Mouse (Mus musculus): ENCODE results near the gene Adrm1. TPM values are rescaled to one million over a fixed set of nuclear protein-coding genes. Genes with fewer than 3 reads are reported as not detected.

Adrm1 gene
- polyA plus RNA-seq, 1 experiment from 2014 or later, result 297 TPM

- Histone ChIP-seq H3K27me3 (ENCODE audit: insufficient read depth, poor library complexity, severe bottlenecking) (no peaks in the 10 kb centered on the region), H3K27ac (no peak overlapping the region), H3K4me3 (no peak overlapping the region), H3K4me1 (replicated peaks) (peaks cover 38% of the 10 kb centered on the region), H3K36me3 (peaks cover 51% of the 10 kb centered on the region), H3K9me3 (no peaks in the 10 kb centered on the region)
- no peak for DNase-seq (ENCODE audit: low spot score)
- WGBS, result 89% methylated on average over 10 of the region's 10 CpGs
Measured at GRCm38 (mm10) chr2:180197323-180198037, 26.2 kb downstream of the Adrm1 start.

- Histone ChIP-seq H3K9me3 (no peaks in the 10 kb centered on the region), H3K27ac (0 out of 2 replicates have a peak overlapping the region, but pooled peaks have one; percentile 5), H3K36me3 (peaks cover 41% of the 10 kb centered on the region), H3K27me3 (ENCODE audit: insufficient read depth, poor library complexity, severe bottlenecking) (no peaks in the 10 kb centered on the region), H3K4me1 (replicated peaks) (peaks cover 47% of the 10 kb centered on the region), H3K4me3 (no peak overlapping the region)
- WGBS, result 93% methylated on average over 10 of the region's 10 CpGs
- DNase-seq (ENCODE audit: low spot score), result no peak
Measured at GRCm38 (mm10) chr2:180198782-180199181, 27.5 kb downstream of the Adrm1 start.

- WGBS, result 55% methylated on average over 11 of the region's 11 CpGs
- H3K27ac ChIP-seq, result peak overlapping the region; percentile 72
- no peak for DNase-seq (ENCODE audit: low spot score)
Measured at GRCm38 (mm10) chr2:180200681-180201080, 29.4 kb downstream of the Adrm1 start.

GRCm38 (mm10) chr2:180201303-180201702 is 30.0 kb downstream of the Adrm1 start:
- no peaks in the 10 kb centered on the region for H3K27me3 ChIP-seq (ENCODE audit: insufficient read depth, poor library complexity, severe bottlenecking)
- DNase-seq (ENCODE audit: low spot score), result no peak
- H3K27ac ChIP-seq, result peak overlapping the region; percentile 72
- H3K4me1 ChIP-seq (replicated peaks), result peaks cover 46% of the 10 kb centered on the region
- H3K4me3 ChIP-seq, result no peak overlapping the region
- H3K9me3 ChIP-seq, result no peaks in the 10 kb centered on the region
- 77% methylated on average over 9 of the region's 9 CpGs for WGBS
- H3K36me3 ChIP-seq, result peaks cover 20% of the 10 kb centered on the region

More at GRCm38 (mm10) chr2:180200681-180201080, 29.4 kb downstream of the Adrm1 start:
- peaks cover 26% of the 10 kb centered on the region for H3K36me3 ChIP-seq
- peaks cover 46% of the 10 kb centered on the region for H3K4me1 ChIP-seq (replicated peaks)
- H3K4me3 ChIP-seq, result no peak overlapping the region
- H3K9me3 ChIP-seq, result no peaks in the 10 kb centered on the region
- no peaks in the 10 kb centered on the region for H3K27me3 ChIP-seq (ENCODE audit: insufficient read depth, poor library complexity, severe bottlenecking)

DNA sequence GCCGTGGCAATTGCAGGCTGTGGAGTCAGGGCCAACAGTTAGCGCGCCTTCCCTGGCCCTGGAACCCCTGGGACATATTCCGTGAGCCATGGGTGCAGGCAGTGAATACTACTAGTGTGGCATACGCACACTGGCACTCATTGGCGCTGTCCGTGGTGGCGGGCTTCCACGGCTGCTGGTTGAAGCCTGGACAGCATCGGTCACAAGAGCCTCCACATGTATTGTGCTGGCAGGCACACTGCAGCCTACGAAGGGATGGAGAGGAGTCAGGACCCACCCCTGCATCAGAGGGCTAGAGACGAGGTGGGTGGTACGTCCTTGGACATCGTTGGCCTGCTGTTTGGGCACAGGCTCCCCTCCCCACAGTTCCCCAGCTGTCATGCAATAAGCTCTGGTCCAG is 31.0 kb downstream of the Adrm1 start:
- H3K27ac ChIP-seq, result peak overlapping the region; percentile 72
- 92% methylated on average over 14 of the region's 14 CpGs for WGBS

GRCm38 (mm10) chr2:180202805-180203204 is 31.5 kb downstream of the Adrm1 start:
- Histone ChIP-seq H3K9me3 (no peaks in the 10 kb centered on the region), H3K4me1 (replicated peaks) (peaks cover 43% of the 10 kb centered on the region), H3K36me3 (peaks cover 9% of the 10 kb centered on the region), H3K27me3 (ENCODE audit: insufficient read depth, poor library complexity, severe bottlenecking) (no peaks in the 10 kb centered on the region), H3K27ac (0 out of 2 replicates have a peak overlapping the region, but pooled peaks have one; percentile 72), H3K4me3 (no peak overlapping the region)
- 76% methylated on average over 10 of the region's 10 CpGs for WGBS
- DNase-seq (ENCODE audit: low spot score), result no peak

More for the DNA sequence above, 31.0 kb downstream of the Adrm1 start:
- Histone ChIP-seq H3K9me3 (no peaks in the 10 kb centered on the region), H3K4me3 (no peak overlapping the region), H3K4me1 (replicated peaks) (peaks cover 43% of the 10 kb centered on the region), H3K27me3 (ENCODE audit: insufficient read depth, poor library complexity, severe bottlenecking) (no peaks in the 10 kb centered on the region), H3K36me3 (peaks cover 13% of the 10 kb centered on the region)
- no peak for DNase-seq (ENCODE audit: low spot score)

GRCm38 (mm10) chr2:180204501-180204900 is 33.2 kb downstream of the Adrm1 start:
- 90% methylated on average over 9 of the region's 9 CpGs for WGBS

DNA sequence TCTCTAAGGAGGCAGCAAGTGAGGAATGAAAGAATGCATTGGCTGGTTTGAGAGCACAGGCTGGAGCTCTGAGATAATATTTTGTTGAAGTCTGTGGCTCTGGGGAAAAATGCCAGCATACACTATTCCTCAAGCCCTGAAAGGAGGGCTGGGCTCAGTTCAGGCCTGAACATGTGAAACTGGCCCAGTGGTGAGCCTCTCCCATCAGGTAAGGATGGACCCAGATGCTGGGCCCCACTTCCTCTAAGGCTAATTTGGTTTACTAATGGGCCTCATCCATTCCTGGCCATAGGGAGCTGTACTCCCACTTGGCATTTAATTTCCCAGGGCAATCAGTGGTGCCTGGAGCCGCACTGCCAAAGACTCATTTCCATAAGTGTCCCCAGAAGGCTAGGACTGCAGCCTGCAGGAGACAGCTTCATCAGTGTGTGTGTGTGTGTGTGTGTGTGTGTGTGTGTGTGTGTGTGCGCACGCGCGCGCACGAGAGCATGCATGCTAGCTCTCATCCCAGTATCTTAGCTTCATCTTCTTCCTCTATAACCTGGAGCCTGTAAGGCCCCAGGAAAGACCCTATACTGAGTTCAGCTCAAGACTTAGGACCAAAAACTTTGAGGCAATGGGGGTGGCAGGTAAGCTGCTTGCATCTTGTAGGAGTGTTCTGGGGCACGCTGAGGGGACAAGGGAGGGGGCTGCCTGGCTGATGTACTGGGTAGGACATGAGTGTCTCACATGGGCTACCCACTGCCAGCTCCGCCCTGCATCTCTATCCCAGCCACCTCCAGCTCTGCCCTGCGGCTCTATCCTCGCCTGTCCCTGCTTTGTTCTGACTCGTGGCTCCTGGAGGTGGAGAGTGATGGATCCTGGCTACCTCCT is 34.0 kb downstream of the Adrm1 start:
- Histone ChIP-seq H3K9me3 (no peaks in the 10 kb centered on the region), H3K27ac (no peak overlapping the region; the same call in 1 of the 2 replicates), H3K27me3 (ENCODE audit: insufficient read depth, poor library complexity, severe bottlenecking) (no peaks in the 10 kb centered on the region), H3K4me3 (no peak overlapping the region), H3K4me1 (replicated peaks) (peaks cover 37% of the 10 kb centered on the region), H3K36me3 (no peaks in the 10 kb centered on the region; the same call in 1 of the 2 replicates)
- WGBS, result 81% methylated on average over 12 of the region's 12 CpGs
- DNase-seq (ENCODE audit: low spot score), result no peak

More at GRCm38 (mm10) chr2:180204501-180204900, 33.2 kb downstream of the Adrm1 start:
- Histone ChIP-seq H3K27ac (0 out of 2 replicates have a peak overlapping the region, but pooled peaks have one; percentile 23), H3K27me3 (ENCODE audit: insufficient read depth, poor library complexity, severe bottlenecking) (no peaks in the 10 kb centered on the region), H3K4me1 (replicated peaks) (peaks cover 40% of the 10 kb centered on the region), H3K9me3 (no peaks in the 10 kb centered on the region), H3K36me3 (no peaks in the 10 kb centered on the region; the same call in 1 of the 2 replicates), H3K4me3 (no peak overlapping the region)
- no peak for DNase-seq (ENCODE audit: low spot score)

DNA sequence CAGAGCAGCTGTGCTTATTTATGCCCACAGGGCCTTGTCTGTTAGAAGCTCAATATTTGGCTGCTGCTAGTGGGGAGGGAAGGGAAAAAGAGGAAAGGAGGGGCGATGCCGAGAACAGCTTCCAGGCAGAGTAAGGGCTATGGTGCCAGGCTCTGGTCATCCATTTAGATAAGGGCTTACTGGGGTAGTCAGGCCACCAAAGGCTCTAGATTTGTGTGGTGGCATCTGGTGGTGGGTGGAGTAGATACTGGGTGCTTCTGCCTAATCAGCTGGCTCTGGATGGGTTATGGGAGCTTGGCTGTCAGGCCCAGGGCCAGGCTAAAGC is 34.6 kb downstream of the Adrm1 start:
- Histone ChIP-seq H3K27me3 (ENCODE audit: insufficient read depth, poor library complexity, severe bottlenecking) (no peaks in the 10 kb centered on the region), H3K4me3 (no peak overlapping the region), H3K4me1 (replicated peaks) (peaks cover 31% of the 10 kb centered on the region), H3K27ac (no peak overlapping the region), H3K36me3 (no peaks in the 10 kb centered on the region; the same call in 1 of the 2 replicates), H3K9me3 (no peaks in the 10 kb centered on the region)
- 90% methylated on average over 2 of the region's 2 CpGs for WGBS
- DNase-seq (ENCODE audit: low spot score), result no peak

DNA sequence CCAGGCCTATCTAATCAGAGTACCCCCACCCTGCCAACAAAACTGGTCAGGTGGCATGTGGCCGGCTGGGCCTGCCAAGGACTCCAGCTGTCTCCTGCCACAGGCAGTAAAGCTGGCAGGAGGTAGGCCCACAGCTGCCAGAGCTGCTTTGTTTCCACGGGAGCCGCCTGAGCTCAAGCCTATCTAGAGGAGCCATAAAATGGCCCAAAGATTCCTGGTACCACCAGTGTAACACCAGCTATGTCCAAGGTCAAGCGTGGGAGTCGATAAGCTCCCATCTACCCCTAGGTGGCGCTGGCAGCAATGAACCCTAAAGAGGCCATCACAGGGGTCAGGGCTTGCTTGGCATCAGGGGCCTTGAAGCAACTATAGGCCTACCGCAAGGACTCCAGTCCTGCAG is 36.6 kb downstream of the Adrm1 start:
- H3K4me1 ChIP-seq (replicated peaks), result peaks cover 12% of the 10 kb centered on the region

GRCm38 (mm10) chr2:180208976-180209375 is 37.7 kb downstream of the Adrm1 start:
- 0 out of 2 replicates have a peak, but pooled peaks cover 7% of the 10 kb centered on the region for H3K36me3 ChIP-seq
- no peaks in the 10 kb centered on the region for H3K27me3 ChIP-seq (ENCODE audit: insufficient read depth, poor library complexity, severe bottlenecking)
- H3K27ac ChIP-seq, result no peak overlapping the region
- peaks cover 7% of the 10 kb centered on the region for H3K4me1 ChIP-seq (replicated peaks)
- WGBS, result 90% methylated on average over 1 of the region's 1 CpGs
- no peak for DNase-seq (ENCODE audit: low spot score)
- no peak overlapping the region for H3K4me3 ChIP-seq
- H3K9me3 ChIP-seq, result no peaks in the 10 kb centered on the region

More for the DNA sequence above, 36.6 kb downstream of the Adrm1 start:
- Histone ChIP-seq H3K27me3 (ENCODE audit: insufficient read depth, poor library complexity, severe bottlenecking) (no peaks in the 10 kb centered on the region), H3K36me3 (0 out of 2 replicates have a peak, but pooled peaks cover 6% of the 10 kb centered on the region), H3K9me3 (no peaks in the 10 kb centered on the region), H3K27ac (no peak overlapping the region), H3K4me3 (no peak overlapping the region)
- WGBS, result 75% methylated on average over 7 of the region's 7 CpGs
- peak; percentile 45 for DNase-seq (ENCODE audit: low spot score)

DNA sequence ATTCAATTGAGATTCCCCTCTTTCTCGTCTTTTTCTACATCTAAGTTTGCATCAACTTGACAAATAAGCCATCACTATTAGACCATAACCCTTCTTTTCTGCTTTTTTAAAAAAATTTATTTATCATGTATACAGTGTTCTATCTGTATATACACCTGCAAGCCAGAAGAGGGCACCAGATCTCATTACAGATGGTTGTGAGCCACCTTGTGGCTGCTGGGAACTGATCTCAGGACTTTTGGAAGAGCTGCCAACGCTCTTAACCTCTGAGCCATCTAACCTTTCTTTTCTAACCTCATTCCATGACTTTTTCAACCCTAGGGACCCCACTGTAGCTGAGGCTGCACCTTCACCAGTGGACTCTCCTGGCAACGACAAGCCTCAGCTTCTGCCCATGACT is 41.0 kb downstream of the Adrm1 start:
- H3K27me3 ChIP-seq (ENCODE audit: insufficient read depth, poor library complexity, severe bottlenecking), result no peaks in the 10 kb centered on the region
- 84% methylated on average over 3 of the region's 3 CpGs for WGBS

More for the DNA sequence above, 41.0 kb downstream of the Adrm1 start:
- H3K4me3 ChIP-seq, result no peak overlapping the region
- H3K27ac ChIP-seq, result no peak overlapping the region
- peaks cover 26% of the 10 kb centered on the region for H3K4me1 ChIP-seq (replicated peaks)
- no peaks in the 10 kb centered on the region for H3K9me3 ChIP-seq
- no peak for DNase-seq (ENCODE audit: low spot score)
- 0 out of 2 replicates have a peak, but pooled peaks cover 7% of the 10 kb centered on the region for H3K36me3 ChIP-seq
